Mouse (Mus musculus): Measurements from ENCODE around the gene Ppp1cb.
"Not testable (repeated sequence)": the region's sequence is repeated elsewhere in the genome, so short reads cannot be mapped to it uniquely, and the experiment has no call there.

Ppp1cb gene

DNA sequence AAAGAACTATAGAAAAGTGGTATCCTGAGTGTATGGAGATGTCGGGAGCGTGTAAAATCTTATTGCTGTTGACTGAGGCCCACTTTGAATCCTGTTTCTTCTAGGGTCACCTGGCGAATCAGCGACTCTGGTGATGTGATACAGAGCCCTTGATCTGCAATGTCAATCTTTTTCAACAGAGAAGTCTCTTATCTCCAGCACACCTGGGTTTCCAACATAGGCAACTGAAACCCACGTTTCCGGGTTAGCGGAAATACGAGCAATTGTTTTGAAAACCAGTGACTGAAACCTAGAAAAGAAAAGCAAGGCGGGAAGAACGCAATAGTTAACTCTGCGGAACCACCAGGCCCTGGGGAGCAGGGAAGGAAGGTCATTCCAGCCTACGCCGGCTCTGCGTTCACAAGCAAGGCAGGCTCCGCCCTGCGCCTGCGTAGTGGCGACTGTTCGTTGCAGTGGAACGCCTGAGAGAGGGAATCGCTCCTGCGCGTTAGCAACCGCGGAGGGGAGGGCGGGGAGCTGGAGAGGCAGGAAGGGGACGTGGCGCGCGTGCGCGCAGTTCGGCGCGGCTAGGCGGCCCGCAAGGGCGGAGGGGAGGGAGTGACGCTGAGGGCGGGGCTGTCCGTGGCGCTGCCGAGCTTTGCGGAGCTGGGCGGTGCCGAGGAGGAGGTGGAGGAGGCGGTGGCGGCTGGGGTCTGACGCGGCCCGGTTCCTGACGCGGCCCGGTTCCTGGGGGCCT is at the start of gene Ppp1cb:
Gene Ppp1cb, plus strand, starts transcription at position 436 of the 736 bp plus-strand sequence.
- peak; percentile 99 for DNase-seq (ENCODE audit: low read depth, low spot score)

DNA sequence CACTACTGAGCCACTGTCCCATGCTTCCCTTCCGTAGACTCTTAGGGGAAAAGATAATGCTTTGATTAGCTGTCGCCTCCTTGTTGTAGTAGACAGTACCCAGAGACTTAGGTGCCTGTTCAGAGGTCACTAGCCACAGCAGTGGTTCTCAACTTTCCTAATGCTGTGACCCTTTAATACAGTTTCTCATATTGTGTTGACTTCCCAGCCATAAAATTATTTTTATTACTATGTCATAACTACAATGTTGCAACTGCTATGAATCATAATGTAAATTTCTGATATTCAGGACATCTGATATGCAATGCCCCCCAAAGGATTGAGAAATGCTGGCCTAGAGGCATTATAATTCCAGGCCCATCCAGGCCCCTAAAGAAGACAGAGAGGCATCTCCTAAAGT is 48.9 kb upstream of the Ppp1cb start:
- no peak for DNase-seq (ENCODE audit: low read depth, low spot score)

GRCm38 (mm10) chr5:32410954-32411688 is 47.5 kb upstream of the Ppp1cb start:
- DNase-seq (ENCODE audit: low read depth, low spot score), result no peak

DNA sequence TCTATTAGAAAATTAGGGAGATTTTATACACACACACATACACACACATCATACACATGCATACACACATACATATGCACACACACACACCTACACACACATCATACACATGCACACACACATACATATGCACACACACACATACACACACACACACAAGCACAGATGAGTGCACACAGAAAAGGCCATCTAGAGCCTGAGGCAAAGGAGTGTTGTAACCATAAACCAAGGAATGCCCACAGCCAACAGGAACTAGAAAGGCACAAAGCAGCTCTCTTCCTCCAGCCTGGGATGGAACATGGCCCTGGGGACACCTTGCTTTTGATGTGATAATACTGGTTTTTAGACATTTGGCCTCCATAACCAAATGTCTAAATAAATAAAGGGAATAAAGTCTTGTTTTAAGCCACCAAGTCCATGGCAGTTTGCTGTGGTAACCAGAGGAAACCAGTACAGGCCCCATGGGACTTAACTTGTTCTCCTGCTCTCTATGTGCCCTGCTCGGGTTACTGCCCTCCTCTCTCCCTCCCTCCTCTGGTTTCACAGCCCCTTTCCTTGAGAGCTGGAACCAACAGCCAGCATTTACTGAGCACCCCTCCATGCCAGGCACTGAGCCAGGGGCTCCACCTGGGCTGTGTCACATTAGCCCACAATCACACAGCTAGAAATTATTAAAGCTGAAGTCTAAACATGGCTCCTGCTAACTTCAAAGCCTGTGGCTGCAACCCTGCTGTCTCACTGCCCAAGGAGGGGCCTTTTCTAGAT is 46.3 kb upstream of the Ppp1cb start:
- no peak for DNase-seq (ENCODE audit: low read depth, low spot score)

DNA sequence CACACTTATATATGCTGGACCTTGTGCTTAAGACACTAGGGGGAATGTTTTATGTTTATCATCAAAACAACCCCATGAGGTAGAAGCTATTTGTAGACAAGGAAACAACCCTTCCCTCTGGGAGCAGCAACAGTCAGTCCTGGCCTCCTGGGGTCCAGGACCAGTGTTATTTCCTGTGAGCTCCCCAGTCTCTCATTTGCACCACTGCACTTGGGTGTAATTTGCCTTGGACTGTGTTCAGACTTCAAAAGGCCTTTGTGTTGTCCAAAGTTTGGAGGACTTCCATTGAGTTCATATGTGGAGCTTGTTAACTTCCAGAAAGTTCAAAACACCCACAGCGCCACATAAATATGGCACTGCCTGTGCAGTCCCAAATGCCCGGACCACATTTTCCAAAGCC is 45.6 kb upstream of the Ppp1cb start:
- DNase-seq (ENCODE audit: low read depth, low spot score), result no peak

DNA sequence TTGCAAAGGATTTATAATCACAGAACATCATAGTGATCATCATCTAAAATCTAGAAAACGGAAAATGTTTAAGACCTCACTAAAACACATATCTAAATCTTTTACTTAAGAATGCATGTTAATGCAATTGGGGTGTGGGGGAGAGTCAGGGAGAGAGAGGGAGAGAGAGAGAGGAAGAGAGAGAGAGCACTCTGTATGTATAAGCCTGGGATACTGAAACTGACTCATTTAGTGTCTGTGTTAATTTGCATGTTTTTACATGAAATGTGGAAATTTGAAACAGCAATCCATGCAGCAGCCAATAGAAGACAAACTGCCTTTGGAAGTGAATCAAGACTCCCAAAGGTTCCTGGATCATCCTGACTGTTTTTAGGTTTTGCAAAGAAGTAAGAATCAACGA is 45.1 kb upstream of the Ppp1cb start:
- no peak for DNase-seq (ENCODE audit: low read depth, low spot score)

DNA sequence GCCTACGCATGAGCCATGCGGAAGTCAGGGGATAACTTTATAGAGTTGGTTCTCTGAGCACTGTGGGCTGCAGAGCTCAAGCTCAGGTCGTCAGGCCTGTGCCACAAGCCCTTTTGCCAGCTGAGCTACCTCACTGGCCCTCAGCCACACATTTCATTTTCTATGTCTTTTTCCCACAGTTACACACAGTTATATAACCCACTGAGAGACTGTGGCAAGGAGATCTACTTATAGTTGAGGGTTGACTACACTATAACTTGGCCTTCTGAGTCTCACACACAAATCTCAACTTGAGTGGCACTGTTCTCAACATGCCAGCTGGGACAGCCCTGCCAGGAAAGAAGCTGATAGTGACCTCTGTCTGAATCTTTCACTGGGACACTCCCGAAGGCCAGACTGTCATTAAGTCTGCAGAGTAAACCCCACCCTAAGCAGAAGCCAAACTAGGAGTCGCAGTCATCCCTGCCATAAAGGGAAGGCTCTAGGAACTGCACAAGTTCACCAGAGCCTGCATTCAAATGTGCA is 44.1 kb upstream of the Ppp1cb start:
- no peak for DNase-seq (ENCODE audit: low read depth, low spot score)

- DNase-seq (ENCODE audit: low read depth, low spot score), result no peak
Measured at GRCm38 (mm10) chr5:32415554-32415953, 43.1 kb upstream of the Ppp1cb start.

GRCm38 (mm10) chr5:32416881-32417280 is 41.8 kb upstream of the Ppp1cb start:
- DNase-seq (ENCODE audit: low read depth, low spot score), result no peak

- DNase-seq (ENCODE audit: low read depth, low spot score), result no peak
Measured at GRCm38 (mm10) chr5:32422081-32422589, 36.5 kb upstream of the Ppp1cb start.

- no peak for DNase-seq (ENCODE audit: low read depth, low spot score)
Measured at GRCm38 (mm10) chr5:32423339-32424046, 35.1 kb upstream of the Ppp1cb start.

- DNase-seq (ENCODE audit: low read depth, low spot score), result no peak
Measured at GRCm38 (mm10) chr5:32424464-32424863, 34.2 kb upstream of the Ppp1cb start.

GRCm38 (mm10) chr5:32425485-32426171 is 33.0 kb upstream of the Ppp1cb start:
- DNase-seq (ENCODE audit: low read depth, low spot score), result no peak

DNA sequence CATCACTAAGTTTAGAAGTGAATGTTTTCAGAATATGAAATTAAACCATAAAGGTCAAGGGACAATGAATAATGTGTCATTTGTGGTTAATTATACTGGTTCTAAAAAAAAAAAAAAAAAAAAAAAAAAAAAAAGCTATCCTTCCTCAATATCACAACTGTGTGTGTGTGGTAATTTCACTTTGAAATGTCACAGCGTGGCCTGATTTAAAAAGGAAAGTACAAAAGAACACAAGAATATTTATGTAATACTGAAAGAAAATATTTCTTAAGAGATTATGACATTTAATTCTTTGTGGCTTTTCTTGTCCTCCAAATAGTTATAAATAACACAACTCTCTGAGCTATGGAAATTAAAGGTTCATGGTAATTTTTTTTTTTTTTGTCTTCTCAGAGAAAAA is 28.2 kb upstream of the Ppp1cb start:
- no peak for DNase-seq (ENCODE audit: low read depth, low spot score)

DNA sequence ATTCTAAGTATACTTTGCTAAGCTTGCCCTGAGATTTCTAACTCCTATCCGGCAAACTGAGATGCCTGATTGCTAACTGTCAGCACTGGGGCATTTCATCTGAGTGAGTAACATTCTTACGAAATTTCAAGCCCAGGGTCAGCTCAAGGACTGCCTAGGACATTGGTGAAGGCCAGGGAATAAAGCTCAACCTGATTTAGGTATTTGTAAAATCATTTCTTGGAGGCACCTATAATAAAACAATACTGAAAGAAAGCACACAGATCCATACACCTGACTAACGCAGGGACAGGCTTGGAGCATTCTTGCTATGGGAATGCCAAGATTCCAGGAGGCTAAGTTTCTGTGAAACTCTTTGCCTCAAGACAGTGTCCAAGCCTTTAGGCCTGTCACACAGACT is 24.3 kb upstream of the Ppp1cb start:
- DNase-seq (ENCODE audit: low read depth, low spot score), result not testable (repeated sequence)

DNA sequence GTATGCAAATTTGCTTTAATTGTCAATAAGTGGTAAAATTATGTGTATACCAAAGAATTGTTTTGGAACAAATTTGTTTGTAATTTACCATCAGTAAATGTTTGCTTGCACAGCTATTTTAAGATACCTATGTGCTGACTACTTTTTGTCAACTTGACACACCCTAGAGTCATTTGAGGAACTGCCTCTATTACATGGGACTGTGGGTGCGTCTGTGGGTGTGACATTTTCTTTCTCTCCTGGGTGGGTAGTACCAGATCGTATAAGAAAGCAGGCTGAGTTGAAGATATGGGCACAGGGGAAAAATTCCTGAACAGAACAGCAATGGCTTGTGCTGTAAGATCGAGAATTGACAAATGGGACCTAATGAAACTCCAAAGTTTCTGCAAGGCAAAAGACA is 23.0 kb upstream of the Ppp1cb start:
- no peak for DNase-seq (ENCODE audit: low read depth, low spot score)

- DNase-seq (ENCODE audit: low read depth, low spot score), result no peak
Measured at GRCm38 (mm10) chr5:32437901-32438563, 20.6 kb upstream of the Ppp1cb start.

DNA sequence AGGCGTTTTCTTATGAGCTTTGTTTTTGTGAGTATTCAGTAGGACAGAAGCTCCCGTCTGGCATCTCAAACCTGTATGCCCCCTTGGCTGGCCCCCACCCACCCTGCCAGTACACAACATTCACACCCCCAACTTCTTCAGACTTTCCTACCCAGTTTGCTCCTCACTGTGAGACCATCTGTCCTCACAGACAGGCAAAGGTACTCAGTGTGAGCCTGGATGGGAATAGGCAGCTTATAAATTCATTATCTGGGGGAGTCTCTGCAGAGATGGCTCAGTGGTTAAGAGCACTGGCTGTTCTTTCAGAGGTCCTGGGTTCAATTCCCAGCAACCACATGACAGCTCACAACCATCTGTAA is 20.1 kb upstream of the Ppp1cb start:
- no peak for DNase-seq (ENCODE audit: low read depth, low spot score)

- no peak for DNase-seq (ENCODE audit: low read depth, low spot score)
Measured at GRCm38 (mm10) chr5:32441336-32441735, 17.3 kb upstream of the Ppp1cb start.

DNA sequence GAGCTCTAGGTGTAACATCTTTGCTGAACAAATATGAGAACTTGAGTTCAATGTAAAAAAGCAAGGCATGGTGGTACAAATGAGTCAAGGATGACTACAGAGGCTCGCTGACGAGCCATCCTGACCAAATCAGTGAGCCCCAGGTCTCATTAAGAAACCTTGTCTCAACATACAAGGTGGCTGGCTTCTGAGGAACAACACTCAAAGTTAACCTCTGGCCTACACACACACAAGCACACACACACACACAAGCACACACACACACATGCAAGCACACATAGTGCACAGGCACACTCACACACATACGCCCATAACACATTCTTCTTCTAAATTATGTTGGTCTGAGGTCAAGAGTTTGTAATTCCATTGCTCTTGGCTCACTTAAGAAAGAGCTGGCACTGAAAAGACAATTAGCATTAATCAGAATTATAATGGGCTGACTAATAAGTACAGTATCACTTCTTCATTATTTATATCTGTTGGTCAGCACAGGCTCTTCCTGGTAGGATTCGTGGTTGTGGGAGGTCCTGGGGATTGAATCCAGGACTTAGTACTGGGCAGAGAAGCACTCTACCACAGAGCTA is 16.6 kb upstream of the Ppp1cb start:
- no peak for DNase-seq (ENCODE audit: low read depth, low spot score)
